Mouse (Mus musculus): ENCODE results near the gene Usp28.
"Not testable (repeated sequence)": the region's sequence is repeated elsewhere in the genome, so short reads cannot be mapped to it uniquely, and the experiment has no call there.

The Usp28 gene

DNA sequence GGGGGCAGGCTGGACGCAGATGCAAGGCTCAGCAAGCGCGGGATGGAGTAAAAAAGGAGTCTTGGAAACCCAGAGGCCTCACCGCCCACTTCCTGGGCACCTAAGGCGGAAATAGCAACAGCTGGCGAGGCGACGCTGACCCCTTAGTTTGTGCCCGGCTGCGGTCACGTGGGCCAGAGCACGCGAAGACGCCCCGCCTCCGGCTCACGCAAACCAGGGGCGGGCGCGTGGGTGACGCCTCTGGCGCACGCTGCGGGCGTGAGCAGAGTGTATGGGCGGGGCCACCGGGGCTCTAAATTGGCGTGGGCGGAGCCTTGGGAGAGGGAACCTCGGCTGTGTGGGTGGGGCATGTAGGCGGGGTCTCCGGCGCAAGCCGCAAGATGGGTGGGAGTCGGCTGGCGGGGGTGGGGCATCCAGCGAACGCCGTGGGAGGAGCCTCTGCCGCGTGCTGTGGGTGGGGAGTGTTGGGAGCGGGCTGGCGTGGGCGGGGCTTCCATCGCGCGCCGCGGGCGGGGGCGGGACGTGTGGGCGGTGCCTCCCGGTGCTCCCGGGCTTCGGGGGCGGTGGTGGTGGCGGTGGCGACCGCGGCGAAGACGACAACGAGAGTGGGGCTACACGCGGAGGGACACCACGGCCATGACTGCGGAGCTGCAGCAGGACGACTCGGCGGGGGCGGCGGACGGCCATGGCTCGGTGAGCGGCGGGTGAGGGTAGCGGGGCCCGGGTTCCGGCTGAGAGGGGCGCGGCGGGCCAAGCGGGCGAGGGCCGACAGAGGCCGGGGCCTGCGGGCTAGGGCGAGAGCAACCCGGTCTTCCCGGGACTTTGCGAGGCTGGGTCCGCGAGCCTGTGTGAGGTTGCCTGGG lies at the start of gene Usp28:
Gene Usp28 (plus strand): TSS at position 531 of the 863 bp plus-strand sequence.
- peak; percentile 99 for DNase-seq (ENCODE audit: low read depth)

DNA sequence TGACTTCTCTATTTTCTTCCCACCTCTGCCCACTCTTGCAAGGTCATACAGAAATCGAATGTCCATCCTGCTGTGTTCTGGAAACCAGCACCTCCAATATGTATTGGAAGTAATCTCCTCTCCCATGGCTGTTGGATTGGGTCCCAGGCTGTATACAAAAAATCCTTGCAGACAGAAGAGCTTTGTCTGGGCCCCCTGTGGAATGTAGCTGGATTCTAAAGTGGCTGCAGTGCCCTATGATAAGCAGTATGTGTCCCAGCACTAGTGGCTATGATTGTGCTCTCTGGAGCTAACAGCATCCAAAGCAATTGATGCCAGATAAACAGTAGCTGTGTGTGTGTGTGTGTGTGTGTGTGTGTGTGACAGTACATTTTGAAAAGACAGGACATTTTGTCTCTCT lies 42.8 kb upstream of the Usp28 start:
- no peak for DNase-seq (ENCODE audit: low read depth)

DNA sequence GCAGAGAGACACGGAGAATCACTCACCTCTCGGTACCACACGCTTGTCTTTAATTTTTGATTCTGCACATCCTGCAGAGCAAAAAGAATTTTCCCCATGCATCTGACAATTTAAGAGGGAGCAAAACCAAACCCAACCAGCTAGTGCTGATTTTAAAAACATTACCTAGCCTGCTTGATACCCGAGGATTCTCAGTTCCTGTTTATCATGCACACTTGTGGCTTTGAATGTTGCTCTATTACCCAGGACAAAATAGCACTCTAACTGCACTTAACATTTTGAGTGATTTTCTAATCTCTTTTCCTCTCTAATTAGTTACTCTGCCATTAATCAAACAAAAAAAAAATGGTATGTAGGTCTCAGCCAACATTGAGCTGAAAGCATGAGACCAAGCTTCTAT lies 37.6 kb upstream of the Usp28 start:
- no peak for DNase-seq (ENCODE audit: low read depth)

DNA sequence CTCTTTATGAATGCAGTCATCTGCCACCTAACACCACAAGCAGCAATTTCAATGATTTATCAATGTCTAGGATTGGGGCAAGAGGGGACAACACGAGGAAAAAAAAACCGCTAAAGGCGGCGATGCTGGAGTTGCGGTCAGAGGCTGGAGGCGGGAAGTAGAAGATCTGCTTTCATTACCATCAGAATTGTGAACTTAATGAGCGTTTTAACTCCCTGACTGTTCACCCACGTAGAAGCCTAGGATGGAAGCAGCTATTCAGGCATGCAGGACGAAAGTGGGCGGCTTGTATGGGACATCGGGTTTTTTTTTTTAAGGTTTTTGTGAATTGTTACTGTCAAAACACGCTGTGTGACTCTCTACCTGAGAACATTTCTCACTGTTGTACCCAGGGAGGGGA lies 23.9 kb upstream of the Usp28 start:
- no peak for DNase-seq (ENCODE audit: low read depth)

DNA sequence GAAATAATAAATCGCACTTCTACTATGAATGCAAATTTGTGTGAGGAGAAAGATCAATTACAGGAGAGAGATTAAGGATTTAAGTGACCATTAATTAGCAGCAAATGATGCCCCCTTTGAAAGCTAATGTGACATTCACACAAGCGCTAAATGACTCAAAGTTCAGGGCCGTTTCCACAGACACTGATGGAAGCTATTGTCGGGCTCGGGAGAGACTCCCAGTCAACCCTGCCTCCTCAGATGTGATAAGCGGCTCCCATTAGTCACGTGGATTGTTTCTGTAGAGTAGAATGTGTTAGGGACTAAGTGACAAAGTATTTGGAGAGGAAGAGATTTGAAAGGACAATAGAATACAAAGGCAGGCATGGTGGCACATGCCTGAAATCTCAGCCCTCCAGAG lies 23.0 kb upstream of the Usp28 start:
- DNase-seq (ENCODE audit: low read depth): no peak

DNA sequence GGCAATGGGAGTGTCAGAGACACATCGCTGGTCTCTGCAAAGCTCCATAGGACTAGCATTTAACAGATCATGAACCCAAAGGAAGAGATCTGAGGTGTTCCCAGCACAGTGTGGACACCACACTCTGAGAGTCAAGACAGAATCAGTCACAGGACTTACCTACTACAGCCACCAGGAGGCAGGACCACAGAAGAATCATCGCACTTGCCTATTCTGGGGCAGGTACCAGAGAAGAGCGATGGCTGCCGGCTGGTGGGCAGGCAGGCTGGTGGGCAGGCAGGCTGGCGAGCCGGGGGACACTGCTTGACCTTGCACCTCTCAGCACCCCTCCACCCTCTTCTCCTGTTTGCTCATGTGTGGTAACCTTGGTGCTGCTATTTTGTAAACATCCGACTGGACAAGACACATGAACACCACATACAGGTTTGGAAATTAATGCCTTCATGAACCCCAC lies 20.6 kb upstream of the Usp28 start, which contains the start of gene Htr3b:
Gene Htr3b (minus strand): TSS at position 404 of the 454 bp plus-strand sequence.
- DNase-seq (ENCODE audit: low read depth): no peak

DNA sequence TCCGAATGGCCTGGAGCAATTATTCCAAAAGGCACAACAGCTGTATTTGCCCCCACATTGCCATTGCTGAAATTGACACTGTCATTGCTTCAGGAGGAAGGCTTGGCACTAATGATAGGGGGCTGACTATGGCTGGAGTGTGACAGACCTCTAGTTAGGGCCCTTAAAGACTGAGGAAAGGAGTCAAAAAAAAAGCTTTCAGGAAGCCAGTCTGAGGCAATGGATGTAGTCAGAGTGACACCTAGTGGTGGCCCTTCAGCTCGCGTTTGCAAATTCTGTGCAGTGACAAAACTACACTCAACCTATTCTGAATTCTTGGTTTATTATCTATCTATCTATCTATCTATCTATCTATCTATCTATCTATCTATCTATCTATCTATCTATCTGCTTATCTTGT lies 12.7 kb upstream of the Usp28 start:
- peak; percentile 75 for DNase-seq (ENCODE audit: low read depth)

DNA sequence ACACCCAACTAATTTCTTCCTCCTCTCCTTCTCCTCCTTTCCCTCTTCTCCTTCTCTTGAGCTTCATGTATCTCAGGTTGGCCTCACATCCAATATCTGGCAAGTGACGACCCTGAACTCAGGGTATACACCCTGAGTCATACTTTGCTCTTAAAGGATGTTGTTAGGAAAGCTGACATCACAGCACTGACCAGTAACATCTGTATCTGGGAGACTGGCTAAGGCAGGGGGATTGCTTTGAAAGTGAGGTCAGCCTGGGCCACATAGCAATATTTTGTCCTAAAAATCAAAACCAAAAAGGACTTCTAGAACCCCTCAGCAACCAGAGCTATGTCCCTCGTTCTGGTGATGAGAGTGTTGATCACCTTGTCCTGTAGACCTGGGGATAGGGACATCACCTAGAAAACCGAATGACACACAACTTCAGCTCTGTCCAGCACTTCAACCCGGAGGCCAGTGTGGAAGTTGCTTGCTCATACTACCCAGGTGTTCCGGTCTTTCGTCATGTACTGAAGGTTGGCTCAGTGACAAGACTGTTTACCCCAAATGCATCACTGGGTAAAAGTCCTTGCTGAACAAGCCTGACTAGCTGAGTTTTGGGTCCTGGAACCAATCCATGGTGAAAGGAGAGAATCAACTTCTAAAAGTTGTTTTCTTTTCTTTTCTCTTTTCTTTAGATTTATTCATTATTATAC lies 8.4 kb upstream of the Usp28 start:
- DNase-seq (ENCODE audit: low read depth): no peak

DNA sequence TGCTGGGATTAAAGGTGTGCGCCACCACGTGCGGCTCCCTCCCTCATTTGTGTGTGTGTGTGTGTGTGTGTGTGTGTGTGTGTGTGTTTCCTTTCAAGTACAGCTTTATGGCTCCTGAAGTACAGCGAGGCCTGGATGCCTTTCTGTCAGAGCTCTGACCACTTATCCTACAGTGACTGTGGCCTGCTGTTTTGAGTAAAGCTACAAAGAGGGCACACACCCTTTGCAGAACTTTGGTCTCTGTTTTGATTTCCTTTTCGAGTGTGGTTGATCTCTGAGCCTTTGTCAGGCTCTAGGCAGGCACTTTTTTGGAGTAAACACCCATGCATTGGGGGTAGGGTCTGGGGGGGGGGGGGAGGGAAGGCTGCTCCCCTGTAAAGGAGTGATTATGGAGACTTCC lies 4.8 kb upstream of the Usp28 start:
- no peak for DNase-seq (ENCODE audit: low read depth)

DNA sequence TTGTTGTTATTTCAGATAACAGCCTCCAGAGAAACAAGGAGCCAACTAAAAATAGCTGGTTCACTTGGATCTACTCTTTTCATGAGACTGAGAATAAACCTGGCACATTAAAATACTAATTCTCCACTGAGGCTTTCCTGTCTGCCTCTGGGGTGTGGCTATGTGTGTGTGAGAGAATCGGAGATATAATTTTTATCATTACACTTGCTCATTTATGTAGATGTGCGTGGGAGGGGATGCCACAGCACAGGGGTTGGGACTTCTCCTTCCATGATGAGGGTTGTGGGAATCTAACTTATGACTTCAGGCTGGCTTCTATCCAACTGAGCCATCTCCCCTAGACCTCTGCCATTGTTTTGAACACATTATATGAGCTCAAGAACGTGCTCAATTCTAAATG lies 4.4 kb upstream of the Usp28 start:
- no peak for DNase-seq (ENCODE audit: low read depth)

DNA sequence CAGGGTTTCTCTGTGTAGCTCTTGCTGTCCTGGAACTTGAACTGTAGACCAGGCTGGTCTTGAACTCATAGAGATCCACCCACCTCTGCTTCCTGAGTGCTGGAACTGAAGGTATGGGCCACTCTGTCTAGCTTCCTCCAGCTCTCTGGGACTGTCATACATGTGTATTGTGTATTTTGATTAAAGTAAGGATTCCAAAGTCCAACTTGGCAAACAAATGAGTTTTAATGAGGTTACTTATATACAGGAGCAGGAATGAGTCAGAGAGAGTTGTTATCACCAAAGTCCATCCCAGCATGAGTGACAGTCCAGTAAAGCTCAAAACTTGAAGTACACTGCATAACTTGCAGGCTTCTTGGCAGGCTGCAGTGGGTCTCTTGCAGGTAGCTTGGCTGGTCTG lies 3.3 kb upstream of the Usp28 start:
- no peak for DNase-seq (ENCODE audit: low read depth)

DNA sequence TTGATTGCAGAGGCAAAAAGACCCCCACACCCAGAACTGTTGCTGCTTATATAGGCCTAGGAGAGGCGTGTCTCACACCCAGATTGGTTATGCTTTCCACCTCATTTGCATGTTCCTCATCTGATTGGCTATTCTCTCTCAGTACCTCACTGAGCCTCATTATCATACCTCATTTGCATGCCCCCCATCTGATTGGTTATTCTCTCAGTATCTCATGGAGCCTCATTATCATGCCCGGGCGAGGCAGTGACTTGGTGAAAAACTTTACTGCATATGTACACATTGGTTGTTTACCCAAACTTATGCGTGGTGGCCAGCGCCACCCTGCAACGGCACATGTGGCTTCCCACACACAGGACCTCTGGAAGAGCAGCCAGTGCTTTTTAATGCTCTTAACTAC lies 1.4 kb upstream of the Usp28 start:
- not testable (repeated sequence) for DNase-seq (ENCODE audit: low read depth)

DNA sequence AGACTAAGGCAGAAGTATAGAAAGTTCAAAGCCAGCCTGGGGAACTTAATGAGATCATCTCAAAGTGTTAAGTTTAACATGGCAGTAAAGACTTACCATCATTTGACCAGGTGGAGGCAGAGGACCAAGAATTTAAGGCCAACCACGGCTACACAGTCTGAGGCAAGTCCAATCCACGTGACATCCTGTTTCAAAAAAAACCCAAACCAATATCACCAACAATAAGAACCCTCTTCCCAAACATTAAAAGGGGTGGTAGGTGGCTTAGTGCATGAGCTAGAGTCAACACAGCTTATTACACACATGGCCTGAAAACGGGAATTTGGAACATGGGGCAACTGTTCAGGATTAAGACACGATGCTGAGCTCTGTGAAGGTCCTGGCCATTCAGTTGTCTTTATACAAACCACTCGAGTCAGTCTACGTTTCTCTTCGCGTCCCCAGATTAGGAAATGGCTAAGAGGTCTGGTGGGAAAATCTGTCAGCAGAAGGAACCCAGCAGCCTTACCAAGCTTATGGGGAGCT lies 793 bp upstream of the Usp28 start:
- peak; percentile 45 for DNase-seq (ENCODE audit: low read depth)

DNA sequence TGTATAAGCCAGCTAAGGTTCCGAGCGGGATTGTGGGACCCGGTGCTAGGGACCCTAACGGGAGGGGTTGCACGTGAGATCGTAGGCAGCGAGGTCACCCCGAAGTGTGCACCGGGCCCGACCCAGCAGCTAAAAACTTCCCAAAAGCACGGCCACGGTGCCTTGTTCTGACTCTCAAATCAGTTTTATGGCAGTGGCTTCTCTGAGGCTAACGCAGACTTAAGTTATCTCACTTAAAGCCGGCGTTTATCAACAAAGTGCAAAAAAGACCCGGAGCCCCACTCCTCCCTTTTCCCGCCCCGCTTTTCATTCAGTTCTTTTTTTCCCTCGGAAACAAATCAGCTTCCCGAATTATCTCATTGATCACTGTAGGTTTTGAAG lies 523 bp downstream of the Usp28 start:
- no peak for DNase-seq (ENCODE audit: low read depth)

DNA sequence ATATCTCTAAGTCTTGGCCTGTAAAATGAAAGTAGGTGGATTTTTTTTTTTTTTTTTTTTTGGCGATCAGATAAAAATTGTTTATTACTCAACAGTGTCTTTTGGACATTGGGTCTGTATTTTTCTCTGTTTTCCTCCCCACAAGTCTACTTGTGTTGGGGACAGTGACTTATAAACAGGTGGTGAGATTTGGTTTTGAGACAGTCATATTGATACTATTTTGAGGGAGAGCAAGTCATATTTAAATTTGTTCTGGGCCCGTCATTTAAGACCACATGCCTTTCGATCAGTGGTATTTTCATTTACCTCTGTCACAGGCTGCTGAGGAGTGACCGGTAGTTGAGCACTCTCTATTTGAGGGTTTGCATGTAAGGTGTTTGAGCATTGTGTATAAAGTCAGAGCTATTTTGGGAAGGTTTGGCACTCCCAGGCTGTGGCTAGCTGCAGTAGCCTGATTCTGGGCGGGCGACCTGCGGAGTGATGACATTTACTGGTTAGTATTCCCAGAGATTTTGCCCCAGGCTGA lies 1.5 kb downstream of the Usp28 start:
- DNase-seq (ENCODE audit: low read depth): no peak

DNA sequence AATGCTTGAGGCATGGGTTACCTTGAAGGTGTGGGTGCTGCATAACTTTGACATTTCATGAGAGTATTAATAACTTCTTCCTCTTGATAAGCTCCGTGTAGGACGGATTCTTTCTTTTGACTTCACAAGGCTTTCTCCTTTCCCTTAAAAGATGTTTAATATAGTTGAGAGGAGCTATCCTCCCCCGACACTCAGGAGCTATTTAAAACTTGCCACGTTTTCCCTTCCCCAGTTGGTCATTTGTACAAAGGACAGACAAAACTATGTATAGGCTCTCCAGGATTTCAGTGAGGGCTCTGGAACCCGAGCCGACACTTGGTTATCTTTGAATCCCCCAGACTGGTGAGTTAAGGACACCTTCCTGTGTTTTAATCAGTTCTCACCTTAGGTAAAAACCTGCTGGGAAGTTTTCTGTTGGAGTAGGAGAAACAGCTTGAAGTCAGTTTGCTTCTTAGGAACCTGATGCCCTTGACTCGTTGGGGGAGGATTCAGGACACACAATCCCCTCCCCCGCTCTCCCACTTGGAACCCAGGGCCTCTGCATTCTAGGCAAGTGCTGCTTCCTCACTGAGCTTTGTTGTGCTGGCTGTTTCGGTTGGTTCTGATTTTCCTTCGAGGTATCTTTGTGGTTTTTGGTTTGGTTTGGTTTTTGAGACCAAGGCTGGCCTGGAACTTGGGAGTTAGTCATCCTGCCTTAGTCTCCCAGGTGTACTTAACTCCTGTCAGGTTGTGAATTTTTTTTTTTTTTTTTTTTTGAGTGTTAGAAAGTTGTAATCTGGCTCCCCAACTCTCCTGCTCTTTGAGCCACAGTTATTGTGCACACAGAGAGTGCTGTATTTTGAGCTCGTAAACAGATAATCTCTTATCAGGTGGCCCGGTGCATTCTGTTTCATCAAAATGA lies 2.3 kb downstream of the Usp28 start:
- DNase-seq (ENCODE audit: low read depth): peak; percentile 9

DNA sequence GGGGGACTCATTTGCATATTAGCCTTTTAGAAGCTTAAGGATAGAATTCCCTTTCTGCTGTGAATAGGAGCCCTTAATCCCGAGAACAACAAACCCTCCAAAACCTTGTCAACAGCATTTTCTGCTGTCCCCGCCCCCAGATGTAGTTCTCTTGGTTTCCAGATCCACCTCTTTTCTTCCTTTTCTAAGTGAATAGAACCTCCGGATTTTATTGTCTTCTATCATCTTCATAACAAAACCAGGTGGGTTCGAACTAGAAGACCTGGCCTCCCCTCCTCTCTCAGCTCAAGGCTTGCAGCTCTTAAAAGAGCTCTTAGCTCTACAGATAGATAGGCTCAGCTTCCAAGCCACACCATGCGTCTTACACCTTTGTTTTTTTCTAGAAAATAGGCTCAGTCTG lies 6.5 kb downstream of the Usp28 start:
- DNase-seq (ENCODE audit: low read depth): no peak

DNA sequence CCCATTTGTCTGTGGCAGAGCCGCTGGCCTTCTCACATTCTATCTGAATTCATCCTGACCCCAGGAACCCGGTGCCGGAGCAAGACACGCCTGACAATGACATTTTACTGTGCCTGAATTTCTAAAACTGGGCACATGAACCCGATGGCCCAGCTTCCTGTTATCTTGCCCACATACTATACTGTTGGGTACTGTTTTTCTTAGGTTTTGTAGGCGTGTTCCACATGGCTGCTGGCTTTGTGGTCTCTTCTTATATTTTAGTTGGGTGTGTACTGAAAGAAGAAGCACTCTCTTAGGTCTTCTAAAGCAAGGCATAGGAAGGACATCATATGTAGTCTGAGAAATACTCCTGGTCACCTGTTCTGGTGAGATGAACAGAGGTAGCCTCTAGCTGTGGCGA lies 9.6 kb downstream of the Usp28 start:
- DNase-seq (ENCODE audit: low read depth): no peak

DNA sequence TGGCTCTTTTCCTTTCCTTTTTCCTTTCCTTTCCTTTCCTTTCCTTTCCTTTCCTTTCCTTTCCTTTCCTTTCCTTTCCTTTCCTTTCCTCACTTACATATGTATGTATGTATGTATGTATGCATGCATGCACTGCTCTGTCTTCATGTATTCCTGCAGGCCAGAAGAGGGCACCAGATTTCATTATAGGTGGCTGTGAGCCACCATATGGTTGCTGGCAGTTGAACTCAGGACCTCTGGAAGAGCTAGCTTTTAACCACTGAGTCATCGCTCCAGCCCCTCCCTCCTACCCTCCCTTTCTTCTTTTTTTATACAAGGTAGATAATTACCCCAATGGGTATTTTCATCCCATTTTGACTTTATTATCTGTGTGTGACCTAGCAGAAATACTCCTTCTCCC lies 10.6 kb downstream of the Usp28 start:
- DNase-seq (ENCODE audit: low read depth): peak; percentile 25

DNA sequence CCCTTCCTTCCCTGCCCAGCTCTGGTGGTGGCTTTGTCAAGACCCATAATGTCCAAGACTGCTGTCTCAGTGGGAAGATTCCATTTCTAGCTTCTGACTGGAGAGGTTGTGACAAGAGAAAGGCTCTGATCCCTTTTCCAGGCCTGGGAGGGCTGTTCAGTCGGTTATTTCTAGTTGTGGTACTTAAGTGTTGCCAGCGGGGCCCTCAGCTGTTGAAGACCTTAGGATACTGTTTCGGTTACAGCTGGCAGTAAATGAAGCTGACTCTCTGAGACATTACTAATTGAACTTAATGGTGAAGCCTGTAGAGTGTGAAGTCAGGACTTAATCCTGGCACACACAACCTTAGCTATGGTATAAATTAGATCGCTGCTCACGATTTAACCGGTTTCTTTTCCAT lies 14.1 kb downstream of the Usp28 start:
- no peak for DNase-seq (ENCODE audit: low read depth)

DNA sequence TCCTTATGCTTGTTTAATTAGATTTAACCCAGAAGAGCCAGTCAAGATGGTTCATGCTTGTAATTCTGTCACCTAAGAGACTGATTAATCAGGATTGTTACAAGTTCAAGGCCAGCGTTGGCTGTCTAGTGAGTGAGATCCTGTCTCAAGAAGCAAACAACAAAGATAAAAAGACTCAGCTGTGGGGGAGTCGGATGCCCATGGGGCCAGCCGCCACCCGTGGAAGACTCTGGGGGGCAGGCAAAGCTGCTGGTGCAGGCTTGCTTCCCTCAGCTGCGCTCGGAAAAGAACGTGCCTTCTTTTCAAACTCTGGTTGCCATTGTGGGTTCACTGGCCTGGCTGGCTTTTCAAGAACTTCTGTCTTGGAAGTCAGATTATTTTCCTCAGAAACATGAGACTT lies 30.6 kb downstream of the Usp28 start:
- DNase-seq (ENCODE audit: low read depth): no peak

DNA sequence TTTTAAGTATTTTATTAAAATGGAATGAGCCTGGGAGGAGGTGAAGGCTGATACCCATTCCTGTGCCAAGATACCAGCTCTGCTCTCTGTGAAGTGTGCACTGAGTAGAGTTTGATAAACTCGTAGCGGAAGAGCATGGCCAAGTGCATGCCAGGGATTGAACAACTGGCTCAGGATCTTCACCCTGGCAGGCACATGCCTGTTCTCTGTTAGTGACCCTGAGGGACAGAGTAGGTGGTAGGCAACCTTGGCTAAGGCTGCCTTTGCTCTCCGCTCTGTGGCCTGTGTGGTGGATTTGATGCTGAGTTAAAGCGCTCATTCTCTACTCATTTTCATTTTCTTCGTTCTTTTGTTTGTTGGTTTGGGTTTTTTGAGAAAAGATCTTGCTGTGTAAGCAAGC lies 36.1 kb downstream of the Usp28 start:
- no peak for DNase-seq (ENCODE audit: low read depth)

Data from NIH3T3 (cell line).